Comparison of ENCODE assay signal across 16 mouse cellular contexts in genomic region chr15:93766981-93767380, GRCm38 (mm10).
"Had no signal": no experiment of that assay in that cellular context is flagged by ENCODE, and none has a peak within 500 bp of the region (broad histone marks: within the 10 kb centered on the region; RNA-seq: fewer than 3 reads in every experiment).

No protein-coding gene starts in this region.

- H3K36me3 ChIP-seq: neural tube, embryonic 13.5 days; neural tube, embryonic 15.5 days; stomach, embryonic 15.5 days had no signal

- H3K27me3 ChIP-seq: neural tube, embryonic 13.5 days; neural tube, embryonic 15.5 days; stomach, embryonic 15.5 days had no signal

- H3K4me1 ChIP-seq: neural tube, embryonic 13.5 days; stomach, embryonic 15.5 days had no signal

- H3K27ac ChIP-seq: neural tube, embryonic 13.5 days; neural tube, embryonic 15.5 days; stomach, embryonic 15.5 days; stomach, postnatal 0 days had no signal

- DNase-seq: retina, postnatal 1 day; right cerebral cortex, adult 18-20 months; right cerebral cortex, postnatal 14 days; right cerebral cortex, postnatal 25 days; right cerebral cortex, postnatal 4 days; spleen, adult 18-20 months; thymus, adult 18-20 months; thymus, adult 2 months; thymus, postnatal 14 days; thymus, postnatal 25 days; thymus, postnatal 36 days; thymus, postnatal 4 days had no signal

- H3K9me3 ChIP-seq: neural tube, embryonic 13.5 days; neural tube, embryonic 15.5 days; stomach, embryonic 15.5 days had no signal

- H3K4me2 ChIP-seq: neural tube, embryonic 13.5 days; neural tube, embryonic 15.5 days; stomach, embryonic 15.5 days had no signal

- H3K9ac ChIP-seq: neural tube, embryonic 13.5 days; neural tube, embryonic 15.5 days; stomach, embryonic 15.5 days had no signal

- H3K4me3 ChIP-seq: neural tube, embryonic 13.5 days; neural tube, embryonic 15.5 days; stomach, embryonic 15.5 days had no signal
